Mouse (Mus musculus) T-cell, adult 66 days (primary cell): ENCODE data around the gene Angptl7. TPM values are rescaled to one million over a fixed set of nuclear protein-coding genes. Genes with fewer than 3 reads are reported as not detected.

Experiments used
- total RNA-seq, 2 experiments: library from RNA; stranded (reverse); gene quantifications; 3 replicates in 1 of 2; 4 replicates in 1 of 2; pipeline ENCODE4 v1.2.4; 2023

The Angptl7 gene
- total RNA-seq: under 1 TPM in 1 of 2 experiments, not detected in 1; 0.26 TPM

GRCm38 (mm10) chr4:148500410-148500867, at the start of gene Angptl7:
Gene Angptl7 (minus strand): TSS chr4:148500460.

GRCm38 (mm10) chr4:148448179-148448852, 51.9 kb downstream of the Angptl7 start, which contains the start of gene Mtor:
Gene Mtor (plus strand): TSS chr4:148448611.

Other genes with a start within 250 kb of the Angptl7 start
- not detected for gene Disp3, start 212.5 kb downstream of the Angptl7 start, total RNA-seq
- gene Ubiad1, start 55.7 kb downstream of the Angptl7 start, total RNA-seq: 1 to 10 TPM; 7.1 to 7.4 TPM
- 10 to 100 TPM; 47.8 to 49.5 TPM for gene Mtor, start 51.8 kb downstream of the Angptl7 start, total RNA-seq
- gene Exosc10, start 58.0 kb upstream of the Angptl7 start, total RNA-seq: 100 to 1,000 TPM; 103 to 115 TPM
- 10 to 100 TPM; 39.9 to 49.6 TPM for gene Srm, start 91.0 kb upstream of the Angptl7 start, total RNA-seq
- gene Masp2, start 102.1 kb upstream of the Angptl7 start, total RNA-seq: 1 to 10 TPM; 1.9 TPM
- gene Tardbp, start 126.6 kb upstream of the Angptl7 start, total RNA-seq: 100 to 1,000 TPM; 338 to 366 TPM
- not detected for gene Gm572, start 142.9 kb upstream of the Angptl7 start, total RNA-seq